Mouse (Mus musculus) lung, adult 2 months (tissue): ENCODE measurements around the gene Gabrr2.

ENCODE experiments used
- CTCF ChIP-seq: fragments of 200-500 bp; IDR thresholded peaks from 2 replicates; pipeline ENCODE4 v1.5.1; 2011; ENCODE audit warnings: mild to moderate bottlenecking, low read length, control low read depth; ENCODE audit not compliant: insufficient read depth
- POLR2A ChIP-seq: fragments of 200-500 bp; IDR thresholded peaks from 2 replicates; pipeline ENCODE4 v1.6.1; 2011; ENCODE audit warnings: low read depth, mild to moderate bottlenecking, control low read depth, low read length, borderline replicate concordance; ENCODE audit errors: extremely low read depth

DNA sequence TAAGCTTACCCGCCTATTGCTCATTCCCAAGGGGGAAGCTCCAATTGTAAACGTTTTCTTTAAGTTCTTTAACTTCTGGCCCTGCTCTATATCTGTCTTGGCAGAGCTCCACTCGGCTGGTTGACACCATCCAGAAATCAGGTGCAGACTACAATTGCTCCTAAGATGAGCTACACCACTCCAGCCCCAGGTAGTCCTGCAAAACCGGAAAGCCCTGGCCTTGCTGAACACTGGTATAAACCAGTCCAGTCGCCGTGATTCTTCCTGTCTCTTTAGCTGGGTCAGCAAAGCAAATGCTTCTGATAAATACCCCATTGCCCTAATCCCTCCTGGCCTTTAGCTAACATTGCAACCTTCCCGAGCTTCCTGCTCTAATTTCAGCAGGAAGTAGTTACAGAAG is 1.6 kb upstream of the Gabrr2 start:
- no peak for TF ChIP-seq CTCF
- TF ChIP-seq POLR2A = no peak
